Mouse (Mus musculus) fibroblast of lung, adult 2 months (primary cell): ENCODE results near the gene Fbln1.

Experiments
- DNase-seq: peaks from one replicate; pipeline ENCODE4 v3.0.0-alpha.2; 2011; ENCODE audit warnings: low read depth

Gene Fbln1

DNA sequence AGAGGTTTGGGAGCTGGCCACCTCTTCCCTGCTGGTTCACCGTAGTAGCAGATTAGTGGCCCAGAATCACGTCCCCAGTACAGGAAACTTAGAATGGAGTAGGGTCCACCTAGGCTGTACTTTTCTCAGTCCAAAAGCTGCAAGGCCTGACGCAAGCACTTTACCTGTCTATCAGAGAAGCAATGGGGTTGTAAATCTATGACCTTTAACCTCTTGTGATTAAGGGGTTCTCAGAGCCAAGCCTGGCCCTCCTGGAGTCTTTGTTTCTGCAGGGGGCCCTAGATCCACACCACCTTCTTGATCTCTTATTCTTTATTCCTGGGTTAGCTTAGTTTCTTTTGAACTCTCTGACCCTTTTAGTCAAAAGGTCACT lies 940 bp downstream of the Fbln1 start:
- DNase-seq = no peak

DNA sequence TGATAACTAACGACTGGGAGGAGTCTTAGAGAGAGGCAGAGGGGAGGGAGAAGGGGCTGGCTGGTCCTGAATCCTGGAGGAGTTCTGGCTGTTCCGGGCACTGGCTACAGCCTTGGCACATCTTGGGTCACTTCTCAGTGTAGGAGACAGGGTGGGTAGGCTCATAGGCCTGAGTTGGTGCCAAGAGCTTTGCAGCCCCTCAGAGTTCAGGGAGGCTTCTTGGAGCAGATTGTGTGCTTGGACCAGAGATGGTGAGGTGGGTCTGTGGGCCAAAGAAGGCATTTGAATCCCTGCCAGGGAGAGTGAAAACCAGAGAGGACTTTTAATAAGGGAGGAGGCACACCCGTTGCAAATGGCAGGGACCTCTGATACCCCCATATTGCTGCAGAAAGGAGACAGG lies 1.3 kb downstream of the Fbln1 start:
- DNase-seq = no peak

DNA sequence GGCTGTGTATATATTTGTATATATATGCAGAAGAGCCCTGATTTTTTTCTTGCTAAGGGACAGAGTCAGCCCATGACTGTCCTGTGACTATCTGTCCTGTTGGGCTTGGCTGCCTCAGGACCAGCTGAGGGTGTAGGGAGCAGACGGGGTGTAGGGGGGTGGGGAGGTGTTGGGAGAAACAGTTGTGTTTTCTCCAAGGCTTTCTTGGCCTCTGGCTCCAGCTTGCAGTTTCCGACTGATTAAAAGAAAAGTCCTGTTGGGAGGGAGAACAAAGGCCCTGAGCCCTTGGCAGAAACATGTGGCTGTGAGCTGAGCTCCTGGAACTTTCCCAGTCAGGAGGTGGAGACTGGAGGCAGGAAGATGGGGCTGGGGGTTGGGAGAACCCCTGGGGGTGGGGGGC lies 2.0 kb downstream of the Fbln1 start:
- no peak for DNase-seq

DNA sequence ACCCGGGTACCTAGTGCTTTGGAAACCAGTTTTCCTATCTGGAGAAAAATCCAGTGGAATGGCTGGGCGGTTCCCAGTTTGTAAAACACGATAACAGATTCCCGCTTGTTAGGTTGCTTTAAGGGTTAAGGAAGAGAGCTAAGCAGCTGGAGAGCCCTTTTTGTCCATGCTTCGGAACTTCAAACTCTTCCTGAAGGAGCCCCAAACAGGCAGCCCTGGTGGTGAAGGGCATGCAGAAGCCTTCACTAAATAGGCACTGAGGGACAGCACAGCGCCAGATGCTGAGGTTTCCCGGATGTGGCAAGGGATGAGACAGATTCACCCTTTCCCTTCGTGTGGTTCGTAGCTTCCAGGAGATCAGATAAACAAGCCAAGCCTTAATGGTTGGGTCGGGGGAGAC lies 2.6 kb downstream of the Fbln1 start:
- no peak for DNase-seq

DNA sequence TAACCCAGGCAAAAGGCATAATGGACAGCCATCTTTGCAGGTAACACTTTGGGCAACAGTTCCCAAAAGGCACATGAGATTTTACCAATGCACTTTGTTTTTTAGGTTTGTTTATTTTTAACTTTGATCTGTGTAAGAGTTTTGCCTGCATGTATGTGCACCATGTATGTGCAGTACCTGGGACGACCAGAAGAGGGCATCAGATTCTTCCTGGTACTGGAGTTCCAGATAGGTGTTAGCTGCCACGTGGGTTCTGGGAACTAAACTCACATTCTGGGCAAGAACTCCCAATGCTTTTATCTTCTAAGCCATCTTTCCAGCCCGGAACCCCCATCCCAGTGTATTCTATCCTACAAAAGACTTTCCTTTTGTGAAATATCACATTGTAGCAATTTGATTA lies 3.6 kb downstream of the Fbln1 start:
- no peak for DNase-seq

DNA sequence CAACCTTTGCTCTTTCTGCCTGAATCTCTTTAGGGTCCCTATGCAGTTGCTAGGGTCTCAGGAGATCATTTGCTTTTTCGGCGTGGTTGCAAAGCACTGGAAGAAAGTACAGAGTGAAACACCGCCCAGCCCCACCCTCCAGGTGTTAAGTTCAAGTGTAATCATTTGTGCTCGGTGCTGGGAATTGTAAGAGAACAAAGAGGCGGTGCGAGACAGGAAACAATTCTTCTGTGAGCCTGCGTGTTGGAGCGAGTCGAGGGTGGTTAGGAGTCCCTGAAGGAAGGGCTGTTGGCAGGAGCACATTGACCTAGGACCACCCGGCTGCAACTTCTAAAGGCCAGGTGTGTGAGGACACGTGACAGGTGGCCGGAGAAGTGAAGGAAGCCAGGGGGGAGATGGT lies 4.9 kb downstream of the Fbln1 start:
- no peak for DNase-seq

DNA sequence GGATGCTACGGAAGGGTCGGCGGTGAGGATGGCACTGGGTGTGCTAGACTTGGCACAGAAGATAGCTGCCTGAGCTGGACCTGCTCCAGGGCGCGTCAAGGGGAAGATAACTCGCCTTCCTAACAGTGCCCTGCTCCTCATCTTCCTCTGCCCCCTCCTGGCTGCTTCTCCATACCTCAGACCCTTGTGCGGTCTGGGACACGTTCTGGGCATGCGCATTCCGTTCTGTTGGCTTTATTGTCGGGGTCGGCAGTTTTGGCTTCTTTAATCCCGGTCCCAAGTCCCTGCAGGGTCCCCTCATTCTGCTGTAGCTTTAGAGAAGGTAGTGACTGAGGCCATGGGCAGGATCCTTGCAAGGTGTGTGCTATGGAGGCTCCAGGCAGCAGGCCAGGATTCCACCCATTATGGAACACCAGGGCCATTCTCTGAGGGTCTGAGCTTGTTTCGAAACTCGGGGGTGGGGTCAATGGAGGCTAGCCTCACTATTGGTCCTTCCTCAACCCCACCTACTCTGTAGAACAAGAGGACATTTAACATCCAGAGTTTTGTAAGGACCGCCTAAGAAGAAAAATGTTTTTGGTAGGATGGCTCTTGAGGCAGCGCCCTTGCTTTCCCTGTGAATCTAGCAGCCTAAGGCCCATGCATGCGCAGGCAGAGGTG lies 5.5 kb downstream of the Fbln1 start:
- no peak for DNase-seq

DNA sequence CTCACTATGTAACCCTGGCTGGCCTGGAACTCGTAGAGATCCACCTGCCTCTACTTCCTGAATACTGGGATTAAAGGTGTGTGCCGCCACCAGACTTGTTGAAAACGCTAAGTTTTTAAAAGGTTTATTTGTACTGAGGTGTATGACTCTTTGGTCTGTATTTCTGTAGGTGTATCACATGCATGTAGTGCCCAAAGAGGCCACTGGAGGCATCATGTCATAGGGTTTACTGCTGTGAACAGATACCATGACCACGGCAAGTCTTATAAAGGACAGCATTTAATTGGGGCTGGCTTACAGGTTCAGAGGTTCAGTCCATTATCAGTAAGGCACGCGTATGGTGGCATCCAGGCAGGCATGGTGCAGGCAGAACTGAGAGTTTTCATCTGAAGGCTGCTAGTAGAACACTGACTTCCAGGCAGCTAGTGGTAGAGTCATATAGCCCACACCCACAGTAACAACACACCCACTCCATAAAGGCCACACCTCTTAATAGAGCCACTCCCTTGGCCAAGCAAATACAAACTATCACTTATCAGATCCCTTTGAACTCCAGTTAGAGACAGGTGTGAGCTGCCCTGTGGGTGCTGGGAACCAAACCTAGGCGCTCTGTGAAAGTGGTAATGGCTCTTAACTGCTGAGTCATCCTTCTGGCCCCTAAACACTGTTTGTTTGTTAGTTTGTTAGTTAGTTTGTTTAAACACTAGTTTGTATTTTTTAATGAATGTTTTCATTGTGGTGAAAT lies 10.5 kb downstream of the Fbln1 start:
- no peak for DNase-seq

DNA sequence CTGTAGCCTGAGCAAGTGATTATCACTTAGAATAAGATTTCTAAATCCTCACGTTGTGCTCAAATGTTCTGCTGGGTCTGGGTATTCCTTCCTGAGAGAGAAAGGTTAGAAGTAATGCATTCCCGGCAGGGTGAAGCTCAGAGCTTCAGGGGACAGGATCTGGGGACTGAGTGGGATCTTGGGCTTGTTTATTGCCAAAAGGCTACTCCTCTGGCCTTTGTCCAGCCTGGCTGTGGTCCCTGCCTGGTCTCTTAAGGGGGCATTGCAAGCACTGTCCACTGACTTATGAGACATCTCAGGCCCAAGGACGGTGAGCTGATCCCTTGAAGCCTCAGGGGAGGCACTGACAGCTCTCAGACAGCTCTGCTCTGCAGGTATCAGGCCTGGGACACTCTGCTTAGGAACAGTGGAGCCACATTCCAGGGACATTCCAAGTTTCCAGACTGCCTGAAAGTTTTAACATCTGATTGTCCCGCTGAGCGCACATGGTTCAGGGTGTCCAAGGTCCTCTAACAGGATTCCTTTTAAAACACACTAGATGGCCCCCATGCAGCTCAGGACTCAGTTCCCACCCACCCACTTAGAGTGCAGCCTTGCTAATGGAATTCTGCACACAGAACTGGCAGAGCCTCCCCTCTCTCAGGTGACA lies 13.0 kb downstream of the Fbln1 start:
- DNase-seq = no peak

DNA sequence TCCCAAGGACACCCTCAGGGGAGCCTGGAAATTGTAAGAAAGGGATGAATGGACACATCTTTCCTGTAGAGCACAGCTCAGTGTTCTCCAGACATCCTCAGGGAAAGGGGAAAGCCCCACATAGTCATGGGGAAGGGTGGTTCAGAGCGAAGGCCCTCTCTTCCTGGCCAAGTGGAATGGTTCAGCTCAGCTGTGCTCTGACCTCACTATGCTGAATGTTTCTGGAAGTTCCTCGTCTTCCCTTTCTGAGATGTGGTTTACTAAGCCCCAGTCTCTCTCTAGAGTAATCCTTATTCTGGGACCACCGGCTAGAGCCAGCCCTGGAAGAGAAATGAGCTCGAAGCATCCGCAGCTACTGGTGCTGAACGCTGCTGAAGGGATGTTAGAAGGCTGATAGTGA lies 14.6 kb downstream of the Fbln1 start:
- no peak for DNase-seq

DNA sequence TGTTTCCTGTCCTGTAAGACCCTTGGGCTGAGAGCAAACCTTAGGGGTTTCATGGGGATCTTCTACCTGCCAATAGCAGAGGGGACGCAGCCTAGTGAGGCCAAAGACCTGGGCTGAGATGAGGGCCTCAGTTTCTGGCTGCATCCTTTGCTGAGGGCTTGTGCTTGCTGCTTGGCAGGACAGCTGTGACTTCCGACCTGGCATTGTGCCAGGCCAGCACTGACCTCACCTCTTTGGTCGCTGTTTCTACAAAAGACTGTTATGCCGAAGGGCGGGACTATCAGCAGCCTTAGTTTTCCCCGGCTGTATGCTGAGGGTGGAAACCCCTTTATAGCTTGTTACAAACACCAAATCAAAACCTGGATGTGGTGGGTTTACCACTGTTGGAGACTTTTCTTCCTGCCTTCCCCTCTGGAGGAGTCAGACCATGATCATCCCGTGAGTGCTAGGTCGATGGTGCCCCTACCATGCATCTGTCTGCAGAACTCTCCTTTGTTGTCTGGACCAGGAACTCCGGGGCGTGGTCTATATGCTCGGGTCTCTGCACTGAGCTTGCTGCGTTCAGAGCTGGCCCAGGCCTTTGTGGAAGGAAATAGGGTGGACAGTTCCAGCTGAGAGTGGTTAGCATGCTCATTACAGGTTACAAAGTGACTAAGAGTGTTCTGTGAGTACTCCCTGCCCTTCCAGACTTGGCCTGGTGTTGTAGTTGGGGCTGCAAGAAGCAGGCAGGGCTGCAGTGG lies 15.5 kb downstream of the Fbln1 start:
- no peak for DNase-seq

DNA sequence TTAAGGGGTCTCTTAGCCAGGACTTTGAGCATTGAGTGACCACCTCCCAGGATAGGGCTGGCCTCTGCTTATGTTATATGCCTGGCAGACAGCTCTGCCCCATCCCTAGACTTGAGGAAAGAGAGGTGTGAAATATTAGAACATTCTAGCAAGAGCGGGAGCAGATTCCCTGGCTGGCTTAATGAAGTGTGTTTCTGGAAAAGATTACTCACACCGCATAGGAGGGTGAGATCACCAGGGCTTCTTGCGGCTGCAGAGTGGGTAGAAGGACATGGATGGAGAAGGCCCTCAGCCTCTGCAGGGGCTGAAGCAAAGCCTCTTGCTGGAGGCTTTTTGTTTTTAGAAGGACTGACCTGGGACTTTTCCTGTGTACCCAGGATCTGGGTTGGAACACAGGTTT lies 19.9 kb downstream of the Fbln1 start:
- DNase-seq = no peak

DNA sequence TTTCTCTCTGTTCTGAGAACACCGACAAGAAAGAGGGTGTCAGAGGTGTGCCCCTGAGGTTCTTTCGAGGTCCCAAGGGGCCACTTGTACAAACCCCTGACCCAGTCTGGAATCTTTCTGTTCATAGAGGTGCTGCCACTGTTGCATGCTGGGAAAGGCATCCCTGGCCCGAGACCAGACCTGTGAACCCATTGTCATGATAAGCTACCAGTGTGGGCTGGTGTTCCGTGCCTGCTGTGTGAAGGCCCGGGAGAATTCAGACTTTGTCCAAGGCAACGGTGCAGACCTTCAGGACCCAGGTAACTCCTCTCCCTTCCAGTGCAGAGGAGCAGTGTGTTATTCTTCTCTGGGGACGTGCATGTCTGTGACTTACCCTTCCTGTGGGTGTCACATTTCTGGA lies 21.1 kb downstream of the Fbln1 start:
- no peak for DNase-seq

DNA sequence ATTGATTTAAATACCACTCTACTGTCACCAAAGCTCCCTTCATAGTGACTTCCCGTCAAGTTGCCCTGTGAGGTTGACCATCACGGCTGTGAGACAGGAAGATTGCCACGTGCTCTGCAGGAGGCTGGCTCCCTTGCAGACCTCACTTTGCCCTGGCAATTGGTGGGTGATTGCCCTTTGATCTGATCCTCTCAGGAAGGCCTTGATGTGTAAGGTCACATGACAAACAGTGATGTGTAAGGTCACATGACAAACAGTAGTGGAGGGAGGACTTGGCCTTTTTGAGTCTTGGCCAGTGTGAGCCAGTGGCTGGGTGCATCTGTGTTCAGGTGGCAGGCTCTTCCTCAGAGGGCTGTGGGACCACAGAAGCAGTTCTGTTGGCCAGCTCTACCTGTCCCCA lies 22.8 kb downstream of the Fbln1 start:
- DNase-seq = no peak

DNA sequence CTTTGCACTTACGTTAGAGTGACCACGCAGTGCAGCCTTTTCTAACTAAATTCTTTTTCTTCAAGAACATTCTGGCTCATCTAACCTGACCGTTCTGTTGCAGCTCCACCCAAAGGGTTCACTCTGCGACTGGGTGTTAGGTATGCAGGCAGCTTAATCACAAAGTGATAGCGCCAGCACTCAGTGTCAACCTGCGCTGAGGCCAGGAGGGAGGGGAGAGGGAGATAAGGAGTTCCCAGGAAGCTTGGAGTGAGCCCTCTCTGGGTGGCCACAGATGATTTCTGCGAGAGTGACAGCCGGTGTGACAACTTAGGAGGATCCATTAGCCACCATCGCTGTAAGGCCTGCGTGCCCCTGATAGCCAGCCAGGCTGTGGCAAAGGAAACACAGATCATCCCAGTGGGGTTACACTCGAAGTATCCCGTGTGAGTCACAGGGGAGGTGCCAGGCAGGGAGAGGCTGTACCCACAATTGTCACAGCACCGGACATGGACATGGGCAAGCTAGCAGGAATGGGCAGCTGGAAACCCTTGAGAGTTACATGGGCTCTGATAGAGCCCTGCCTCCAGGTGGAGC lies 24.3 kb downstream of the Fbln1 start:
- no peak for DNase-seq

DNA sequence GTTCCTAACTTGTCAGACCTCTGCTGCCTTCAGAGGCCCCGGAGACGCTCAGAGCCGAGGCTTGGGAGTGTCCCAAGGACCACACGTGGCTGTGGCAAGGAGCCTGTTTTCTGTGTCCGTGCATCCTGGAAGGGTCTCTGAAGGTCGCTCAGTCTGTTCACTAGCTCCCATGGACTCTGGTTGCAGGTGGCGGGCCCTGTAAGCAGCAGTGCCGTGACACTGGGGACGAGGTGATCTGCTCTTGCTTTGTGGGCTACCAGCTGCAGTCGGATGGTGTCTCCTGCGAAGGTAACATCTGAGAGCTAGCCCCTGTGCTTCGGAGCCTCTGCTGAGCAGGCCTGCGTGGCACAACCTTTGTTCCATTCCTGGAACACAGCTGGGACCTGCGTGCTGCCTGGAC lies 24.9 kb downstream of the Fbln1 start:
- no peak for DNase-seq

DNA sequence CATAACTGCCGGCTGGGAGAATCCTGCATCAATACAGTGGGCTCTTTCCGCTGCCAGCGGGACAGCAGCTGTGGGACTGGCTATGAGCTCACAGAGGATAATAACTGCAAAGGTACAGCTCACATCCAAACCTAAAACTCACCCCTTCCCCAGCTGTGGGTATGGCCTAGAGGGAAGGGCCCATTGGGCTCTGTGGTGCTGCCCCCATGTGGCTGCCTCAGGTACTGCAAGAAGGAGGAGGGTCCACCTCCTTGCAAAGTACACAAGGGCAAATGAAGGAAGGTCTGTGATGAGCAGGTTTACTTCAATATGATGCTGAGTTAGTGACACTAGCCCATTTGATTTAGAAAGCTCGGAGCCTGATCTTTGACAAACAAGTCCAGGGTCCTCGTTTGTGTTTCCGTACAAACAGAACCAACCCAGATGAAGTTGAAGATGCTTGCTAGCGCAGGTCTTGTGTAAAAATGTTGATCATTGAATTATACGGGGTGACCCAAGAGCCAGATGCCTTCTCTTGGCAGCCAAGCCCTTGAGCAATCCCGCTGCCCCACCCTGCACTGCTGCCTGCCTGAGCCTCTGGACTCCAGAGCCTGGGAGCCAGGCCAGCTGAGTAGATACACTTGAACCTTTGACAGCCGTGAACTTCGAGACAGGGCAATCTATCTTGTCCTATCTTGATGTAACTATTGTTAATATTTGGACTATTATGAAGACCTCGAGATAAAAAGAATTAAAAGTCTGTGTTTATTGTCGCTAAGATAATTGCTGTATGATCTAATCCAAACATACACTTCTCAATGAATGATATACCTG lies 25.9 kb downstream of the Fbln1 start:
- DNase-seq = peak; percentile 91

DNA sequence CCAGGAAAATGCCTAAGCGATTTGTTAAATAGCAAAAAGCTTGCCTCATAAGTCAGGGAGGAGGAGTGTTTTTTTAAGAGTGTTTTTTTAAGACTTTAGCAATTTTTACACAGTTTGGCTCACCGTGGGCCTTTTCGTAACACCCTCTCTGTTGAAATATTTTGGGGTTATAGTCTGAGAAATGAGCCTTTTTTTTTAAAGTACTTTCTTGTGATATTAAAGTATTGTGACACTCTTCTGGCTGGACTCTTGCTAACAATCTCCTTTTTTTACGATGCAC lies 26.4 kb downstream of the Fbln1 start:
- DNase-seq = peak; percentile 90

DNA sequence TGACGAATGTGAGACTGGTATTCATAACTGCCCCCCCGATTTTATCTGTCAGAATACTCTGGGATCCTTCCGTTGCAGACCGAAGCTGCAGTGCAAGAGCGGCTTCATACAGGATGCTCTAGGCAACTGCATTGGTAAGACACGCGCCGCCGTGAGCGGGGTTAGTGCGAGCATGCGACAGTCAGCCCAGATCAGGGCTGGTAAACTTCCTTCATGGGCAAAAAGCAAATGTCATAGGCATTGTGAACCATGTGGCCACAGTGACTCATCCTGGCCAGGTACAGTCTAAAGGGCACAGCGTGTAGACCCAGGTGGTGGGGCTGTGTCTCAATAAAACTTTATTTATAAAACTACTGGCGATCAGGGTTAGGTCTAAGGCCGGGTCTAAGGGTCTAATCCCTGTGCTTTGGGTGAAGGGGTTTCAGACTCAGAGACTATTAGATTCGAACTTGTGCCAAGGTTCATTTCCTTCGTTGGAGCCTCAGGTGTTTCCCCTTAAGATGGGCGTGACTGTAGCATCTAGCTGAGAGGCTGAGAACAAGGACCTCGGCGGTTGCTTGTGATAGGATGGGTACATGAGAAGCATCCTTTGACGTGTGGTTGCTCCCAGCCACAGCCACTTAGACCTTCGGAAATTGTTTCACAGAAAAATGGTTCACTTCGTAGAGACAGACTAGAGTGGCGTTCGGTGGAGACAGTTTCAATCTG lies 26.9 kb downstream of the Fbln1 start:
- DNase-seq = no peak

DNA sequence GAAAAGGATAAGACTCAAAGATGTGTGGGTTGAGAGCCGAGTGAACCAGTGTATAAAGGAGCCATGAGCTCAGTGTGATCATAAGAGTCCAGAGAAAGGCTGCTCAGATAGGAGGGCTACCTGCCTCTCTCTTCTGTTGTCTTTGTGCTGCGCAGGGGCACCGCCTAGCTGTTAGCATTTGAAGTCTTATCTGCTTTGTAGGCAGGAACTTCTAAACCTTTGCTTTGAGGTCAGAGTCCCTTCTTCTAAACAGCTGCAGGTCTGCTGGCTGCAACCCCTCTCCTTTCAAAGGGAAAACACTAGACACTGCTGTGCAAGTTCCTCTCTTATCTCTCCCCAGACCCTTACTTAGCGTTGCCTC lies 27.5 kb downstream of the Fbln1 start:
- no peak for DNase-seq

DNA sequence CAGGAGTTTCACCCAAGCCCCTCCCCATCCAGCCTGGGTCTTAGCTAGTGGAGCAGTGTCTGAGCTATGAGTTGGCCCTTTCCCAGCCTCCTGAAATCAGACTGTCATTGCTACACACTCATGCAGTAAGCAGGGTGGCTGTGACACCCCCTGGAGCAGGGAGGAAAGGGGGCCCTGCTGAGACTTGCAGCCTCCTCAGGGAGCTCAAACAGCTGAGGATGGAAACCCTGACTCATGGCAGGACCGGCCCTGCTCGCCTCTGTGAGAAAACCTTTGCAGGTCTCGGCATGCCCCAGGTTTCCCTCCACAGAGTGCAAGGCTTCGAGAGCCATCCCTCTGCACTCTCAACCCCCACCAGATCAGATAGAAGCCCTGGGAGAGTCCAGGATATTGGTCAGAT lies 27.9 kb downstream of the Fbln1 start:
- DNase-seq = no peak
